Mouse (Mus musculus) testis, adult 2 months (tissue): ENCODE data around the gene Cbx2. TPM values are rescaled to one million over a fixed set of nuclear protein-coding genes. Genes with fewer than 3 reads are reported as not detected.

Experiments
- H3K27ac ChIP-seq: fragments of 200-500 bp; 2 replicates; pipeline ENCODE4 v1.5.1; 2012; ENCODE audit warnings: low read depth, low read length; ENCODE audit not compliant: control insufficient read depth, insufficient read depth
- H3K27me3 ChIP-seq: fragments of 200-500 bp; 2 replicates; pipeline ENCODE4 v1.6.1; 2012; ENCODE audit warnings: mild to moderate bottlenecking, low read length, moderate library complexity; ENCODE audit not compliant: control insufficient read depth, insufficient read depth
- H3K36me3 ChIP-seq: fragments of 200-500 bp; 2 replicates; pipeline ENCODE4 v1.6.1; 2012; ENCODE audit warnings: mild to moderate bottlenecking, low read length; ENCODE audit not compliant: control insufficient read depth, insufficient read depth
- H3K4me1 ChIP-seq: fragments of 200-500 bp; 2 replicates; pipeline ENCODE4 v1.6.1; 2012; ENCODE audit warnings: low read length; ENCODE audit not compliant: control insufficient read depth, insufficient read depth
- H3K4me3 ChIP-seq: fragments of 200-500 bp; 2 replicates; pipeline ENCODE4 v1.5.1; 2012; ENCODE audit warnings: low read depth, mild to moderate bottlenecking, low read length, moderate library complexity, mixed read lengths; ENCODE audit not compliant: control insufficient read depth
- CTCF ChIP-seq: fragments of 200-500 bp; IDR thresholded peaks from 2 replicates; pipeline ENCODE4 v1.5.1; 2012; ENCODE audit warnings: low read depth, mild to moderate bottlenecking, inconsistent platforms, low read length, moderate library complexity; ENCODE audit not compliant: control insufficient read depth, insufficient read depth, insufficient replicate concordance
- POLR2A ChIP-seq: fragments of 200-500 bp; IDR thresholded peaks from 2 replicates; pipeline ENCODE4 v1.6.1; 2012; ENCODE audit warnings: low read depth, mild to moderate bottlenecking, inconsistent platforms, low read length, moderate library complexity; ENCODE audit not compliant: control insufficient read depth
- polyA plus RNA-seq: library from polyadenylated mRNA; depleted of rRNA; stranded (reverse); fragments of >200 nt; gene quantifications from 2 replicates; pipeline ENCODE4 v1.2.3, GENCODE M21; 2012

Cbx2 gene
- polyA plus RNA-seq, 1 experiment: 2.3 TPM

- Histone ChIP-seq H3K27me3 (peaks cover 4% of the 10 kb centered on the region), H3K27ac (no peak overlapping the region), H3K36me3 (no peaks in the 10 kb centered on the region), H3K4me1 (peaks cover 34% of the 10 kb centered on the region), H3K4me3 (peak overlapping the region; percentile 1)
- no peak for TF ChIP-seq CTCF
- no peak for TF ChIP-seq POLR2A
Observed at GRCm38 (mm10) chr11:119035094-119035685, 12.4 kb downstream of the Cbx2 start.

GRCm38 (mm10) chr11:119035686-119036165 is 13.0 kb downstream of the Cbx2 start:
- Histone ChIP-seq H3K27ac (no peak overlapping the region), H3K4me3 (no peak overlapping the region), H3K4me1 (peaks cover 40% of the 10 kb centered on the region), H3K27me3 (peaks cover 4% of the 10 kb centered on the region), H3K36me3 (no peaks in the 10 kb centered on the region)
- TF ChIP-seq POLR2A (no peak), CTCF (no peak)

- Histone ChIP-seq H3K4me3 (no peak overlapping the region), H3K27ac (no peak overlapping the region), H3K27me3 (peaks cover 4% of the 10 kb centered on the region), H3K36me3 (no peaks in the 10 kb centered on the region), H3K4me1 (peaks cover 43% of the 10 kb centered on the region)
- TF ChIP-seq POLR2A (no peak), CTCF (no peak)
Observed at GRCm38 (mm10) chr11:119036447-119036846, 13.7 kb downstream of the Cbx2 start.

GRCm38 (mm10) chr11:119036934-119037779 is 14.4 kb downstream of the Cbx2 start:
- TF ChIP-seq POLR2A (no peak), CTCF (no peak)
- peak overlapping the region; percentile 59 for H3K4me3 ChIP-seq
- H3K27me3 ChIP-seq: peaks cover 4% of the 10 kb centered on the region
- H3K4me1 ChIP-seq: peaks cover 51% of the 10 kb centered on the region
- H3K27ac ChIP-seq: no peak overlapping the region
- H3K36me3 ChIP-seq: no peaks in the 10 kb centered on the region

- peaks cover 52% of the 10 kb centered on the region for H3K4me1 ChIP-seq
- no peak overlapping the region for H3K27ac ChIP-seq
- TF ChIP-seq POLR2A (no peak), CTCF (no peak)
- peaks cover 6% of the 10 kb centered on the region for H3K27me3 ChIP-seq
- no peaks in the 10 kb centered on the region for H3K36me3 ChIP-seq
- H3K4me3 ChIP-seq: no peak overlapping the region
Observed at GRCm38 (mm10) chr11:119037780-119038401, 15.1 kb downstream of the Cbx2 start.

GRCm38 (mm10) chr11:119038744-119039484 is 16.2 kb downstream of the Cbx2 start:
- peaks cover 55% of the 10 kb centered on the region for H3K4me1 ChIP-seq
- peaks cover 7% of the 10 kb centered on the region for H3K27me3 ChIP-seq
- TF ChIP-seq POLR2A (no peak), CTCF (no peak)
- no peak overlapping the region for H3K4me3 ChIP-seq
- no peak overlapping the region for H3K27ac ChIP-seq
- H3K36me3 ChIP-seq: no peaks in the 10 kb centered on the region
